ENCODE assay signal across 8 mouse cellular contexts in the genomic region with DNA sequence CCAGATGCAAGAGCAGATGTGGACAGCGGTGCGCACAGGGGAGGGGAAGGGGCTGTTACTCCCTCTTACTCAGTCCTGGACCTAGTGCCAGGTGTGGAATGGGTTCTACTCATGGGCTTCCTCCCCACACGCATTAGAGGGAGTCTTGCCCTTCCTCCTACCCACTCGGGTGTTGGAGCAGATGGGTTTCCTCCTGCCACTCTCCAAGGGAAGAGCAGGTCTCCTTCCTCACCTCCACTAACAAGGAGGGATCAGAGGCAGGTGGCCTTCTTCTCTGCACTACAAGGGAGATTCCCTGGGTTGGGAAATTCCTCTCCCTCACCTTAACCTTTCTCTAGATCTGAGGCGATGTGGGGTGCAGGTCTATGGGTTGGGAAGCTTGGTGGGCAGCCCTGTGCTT. TPM values are rescaled to one million over a fixed set of nuclear protein-coding genes. Genes with fewer than 3 reads are reported as not detected.
DNase-seq lines count a peak whose midpoint lies in the region; ATAC-seq and TF ChIP-seq lines count a peak whose summit lies in the region.

No protein-coding gene starts in this region.

- no peaks in the 10 kb centered on the region for H3K36me3 ChIP-seq in kidney, embryonic 15.5 days
- H3K36me3 ChIP-seq in hindbrain, postnatal 0 days (ENCODE audit: insufficient read depth, low read length) = no peaks in the 10 kb centered on the region

- no peaks in the 10 kb centered on the region for H3K27me3 ChIP-seq in kidney, embryonic 15.5 days
- H3K27me3 ChIP-seq in hindbrain, postnatal 0 days (ENCODE audit: insufficient read depth, low read length) = no peaks in the 10 kb centered on the region

- no peaks in the 10 kb centered on the region for H3K9me3 ChIP-seq in kidney, embryonic 15.5 days (replicated peaks)
- no peaks in the 10 kb centered on the region for H3K9me3 ChIP-seq in hindbrain, postnatal 0 days (ENCODE audit: low read length)

- WGBS in kidney, embryonic 15.5 days = 13% methylated on average over 5 of the region's 5 CpGs
- 23% methylated on average over 5 of the region's 5 CpGs for WGBS in hindbrain, postnatal 0 days

- no peak for TF ChIP-seq CTCF in hindbrain, postnatal 0 days (IDR thresholded peaks at IDR 0.05; ENCODE audit: low read depth)

- peaks cover 25% of the 10 kb centered on the region for H3K4me1 ChIP-seq in kidney, embryonic 15.5 days
- H3K4me1 ChIP-seq in brown adipose tissue, adult 24 weeks (ENCODE audit: control insufficient read depth, insufficient read depth, insufficient read length, low read length) = peaks cover 26% of the 10 kb centered on the region
- peaks cover 20% of the 10 kb centered on the region for H3K4me1 ChIP-seq in hindbrain, postnatal 0 days (ENCODE audit: insufficient read depth, low read length)

- H3K4me3 ChIP-seq in kidney, embryonic 15.5 days (replicated peaks) = peak overlapping the region; percentile 82
- peak overlapping the region; percentile 78 for H3K4me3 ChIP-seq in brown adipose tissue, adult 24 weeks (ENCODE audit: insufficient read depth, low read depth, low read length)
- peak overlapping the region; percentile 99 for H3K4me3 ChIP-seq in hindbrain, postnatal 0 days (ENCODE audit: low read length)

- no peak overlapping the region for H3K27ac ChIP-seq in kidney, embryonic 15.5 days
- peak overlapping the region; percentile 36; the same call in 1 of the 2 replicates for H3K27ac ChIP-seq in brown adipose tissue, adult 24 weeks (replicated peaks; ENCODE audit: low read depth, low read length)
- H3K27ac ChIP-seq in hindbrain, postnatal 0 days = no peak overlapping the region

- H3K9ac ChIP-seq in kidney, embryonic 15.5 days = peak overlapping the region; percentile 94
- peak overlapping the region; percentile 97 for H3K9ac ChIP-seq in hindbrain, postnatal 0 days (replicated peaks; ENCODE audit: low read length)

- DNase-seq in kidney, postnatal 10 days = no peak
- DNase-seq in hindbrain, postnatal 0 days (ENCODE audit: low spot score) = no peak
- DNase-seq in neural tube, embryonic 10.5 days (ENCODE audit: extremely low spot score, low spot score) = peak; percentile 16
- DNase-seq in layer of hippocampus, postnatal 14 days (ENCODE audit: low spot score in 2 of 2) = no peak
- DNase-seq in embryo, embryonic 11 days = no peak
- no peak for DNase-seq in embryo, embryonic 10 days (ENCODE audit: low spot score)

- peak overlapping the region; percentile 79 for H3K4me2 ChIP-seq in kidney, embryonic 15.5 days
- H3K4me2 ChIP-seq in hindbrain, postnatal 0 days (ENCODE audit: low read depth, low read length) = peak overlapping the region; percentile 99

- ATAC-seq in kidney, embryonic 15.5 days (replicated peaks; ENCODE audit: low FRiP score) = no peak
- no peak for ATAC-seq in hindbrain, postnatal 0 days

RNA-seq across cellular contexts. Expression of a gene that starts 15.9 kb away (rescaled TPM):
- 0.36 and 0.44 TPM in 2 replicates for polyA plus RNA-seq in kidney, embryonic 15.5 days (2015; fragmentation: Nextera tagmentation; extraction: Ambion mirVana)
- not detected in 2 replicates for polyA plus RNA-seq in brown adipose tissue, adult 24 weeks (2012; ENCODE audit: insufficient read depth, insufficient read length, missing spikeins)
- 6.6 and 8.9 TPM in 2 replicates for total RNA-seq in hindbrain, postnatal 0 days (2014; rRNA removed)
- polyA plus RNA-seq in hindbrain, postnatal 0 days (2015; fragmentation: Nextera tagmentation; extraction: Ambion mirVana) = 2.9 and 3.3 TPM in 2 replicates
- 10 to 100 TPM; 23.8 to 26.7 TPM for total RNA-seq in layer of hippocampus, postnatal 14 days (2021)

RNA-seq across cellular contexts. Expression of a gene that starts 16.5 kb away (rescaled TPM):
- 23.8 and 23.9 TPM in 2 replicates for polyA plus RNA-seq in kidney, embryonic 15.5 days (2015; fragmentation: Nextera tagmentation; extraction: Ambion mirVana)
- polyA plus RNA-seq in brown adipose tissue, adult 24 weeks (2012; ENCODE audit: insufficient read depth, insufficient read length, missing spikeins) = 7.5 and 8.7 TPM in 2 replicates
- 41.2 and 45.0 TPM in 2 replicates for total RNA-seq in hindbrain, postnatal 0 days (2014; rRNA removed)
- polyA plus RNA-seq in hindbrain, postnatal 0 days (2015; fragmentation: Nextera tagmentation; extraction: Ambion mirVana) = 18.5 and 21.1 TPM in 2 replicates
- total RNA-seq in layer of hippocampus, postnatal 14 days (2021) = 10 to 100 TPM; 30.6 to 33.7 TPM
